Mouse (Mus musculus) embryonic facial prominence, embryonic 14.5 days (tissue): ENCODE results near the gene Bcdin3d. TPM values are rescaled to one million over a fixed set of nuclear protein-coding genes. Genes with fewer than 3 reads are reported as not detected.
"Not testable (repeated sequence)": the region's sequence is repeated elsewhere in the genome, so short reads cannot be mapped to it uniquely, and the experiment has no call there.

ENCODE experiments used
- ATAC-seq: fragments of 200-750 bp; cut with Nextera tagmentation; 2 replicates; pipeline ENCODE4 v1.8.0; 2017; ENCODE audit warnings: low read depth, moderate number of reproducible peaks, moderate TSS enrichment
- DNase-seq: peaks from one replicate; pipeline ENCODE4 v3.0.0-alpha.2; 2015; ENCODE audit warnings: low spot score
- H3K27ac ChIP-seq: fragments of 300-500 bp; sonication (generic); replicated peaks from 2 replicates; pipeline ENCODE4 v1.5.1; 2014; ENCODE audit warnings: low read depth, mild to moderate bottlenecking, low read length, moderate library complexity
- H3K27me3 ChIP-seq: fragments of 300-500 bp; sonication (generic); replicated peaks from 2 replicates; pipeline ENCODE4 v1.6.1; 2014; ENCODE audit warnings: low read length; ENCODE audit not compliant: control insufficient read depth, insufficient read depth
- H3K36me3 ChIP-seq: fragments of 300-500 bp; sonication (generic); 2 replicates; pipeline ENCODE4 v1.6.1; 2014; ENCODE audit warnings: low read length, mixed read lengths; ENCODE audit not compliant: control insufficient read depth, insufficient read depth
- H3K4me1 ChIP-seq: fragments of 300-500 bp; sonication (generic); 2 replicates; pipeline ENCODE4 v1.6.1; 2014; ENCODE audit warnings: antibody characterized with exemption, low read length; ENCODE audit not compliant: control insufficient read depth, insufficient read depth
- H3K4me2 ChIP-seq: fragments of 300-500 bp; sonication (generic); 2 replicates; pipeline ENCODE4 v1.6.1; 2014; ENCODE audit warnings: low read depth, mild to moderate bottlenecking, low read length, moderate library complexity, mixed read lengths
- H3K4me3 ChIP-seq: fragments of 300-500 bp; sonication (generic); 2 replicates; pipeline ENCODE4 v1.5.1; 2014; ENCODE audit warnings: low read depth, mild to moderate bottlenecking, low read length
- H3K9ac ChIP-seq: fragments of 300-500 bp; sonication (generic); 2 replicates; pipeline ENCODE4 v1.6.1; 2014; ENCODE audit warnings: low read depth, mild to moderate bottlenecking, low read length, moderate library complexity, mixed read lengths
- H3K9me3 ChIP-seq: fragments of 300-500 bp; sonication (generic); 2 replicates; pipeline ENCODE4 v1.6.1; 2016; ENCODE audit warnings: low read length; ENCODE audit not compliant: control insufficient read depth
- WGBS: fragments of 180-500 bp; shearing (Covaris S2); extraction: QIAGEN DNeasy Blood & Tissue Kit; methylation state at CpG from one replicate; pipeline ENCODE4 v1.1.7; 2014; 5-methylcytosine and 5-hydroxymethylcytosine counted together
- polyA plus RNA-seq: library from polyadenylated mRNA; unstranded; fragments of >200 nt; fragmentation: Nextera tagmentation; extraction: Ambion mirVana; gene quantifications from 2 replicates; pipeline ENCODE4 v1.2.1, GENCODE M21; 2014

Gene Bcdin3d
- polyA plus RNA-seq, 1 experiment from 2014 or later: 10.8 TPM

DNA sequence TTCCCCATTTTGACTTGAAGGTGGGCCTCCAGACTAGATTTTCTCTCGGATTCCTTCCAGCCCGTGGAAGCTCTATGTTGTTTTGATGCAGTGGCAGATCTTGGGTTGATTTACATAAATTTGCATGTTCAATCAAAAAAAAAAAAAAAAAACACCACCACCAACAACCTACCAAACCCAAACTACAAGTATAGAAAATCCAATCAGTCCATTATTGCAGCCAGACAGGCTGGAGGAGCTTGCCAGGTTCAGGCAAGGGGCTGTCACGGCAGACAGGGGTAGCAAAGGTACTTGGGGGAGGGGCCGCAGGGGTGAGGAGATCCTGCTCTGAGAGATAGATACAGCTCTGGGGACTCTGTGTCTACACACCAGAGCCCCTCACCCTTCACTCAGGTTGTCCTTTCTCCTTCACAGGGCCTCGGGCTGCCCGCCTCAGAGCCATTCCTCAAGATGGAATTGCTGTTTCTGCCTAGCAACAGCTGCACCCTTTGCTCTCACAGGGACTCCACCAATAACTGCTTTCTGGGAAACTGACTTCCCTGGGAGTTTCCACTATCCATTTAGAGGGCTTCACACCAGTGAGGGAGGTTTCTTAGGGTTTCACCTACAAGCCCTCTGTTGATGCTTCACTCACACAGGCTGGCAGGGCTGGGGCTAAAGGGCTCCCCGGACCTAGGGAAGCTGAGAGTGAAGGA is 19.8 kb downstream of the Bcdin3d start:
- WGBS: 77% methylated on average over 7 of the region's 7 CpGs
- Histone ChIP-seq H3K27ac (no peak overlapping the region), H3K4me2 (peak overlapping the region; percentile 61), H3K9me3 (no peaks in the 10 kb centered on the region), H3K4me1 (peaks cover 24% of the 10 kb centered on the region), H3K9ac (no peak overlapping the region), H3K36me3 (peaks cover 31% of the 10 kb centered on the region; the same call in 1 of the 2 replicates), H3K4me3 (no peak overlapping the region), H3K27me3 (no peaks in the 10 kb centered on the region)
- no peak for ATAC-seq
- DNase-seq: no peak

DNA sequence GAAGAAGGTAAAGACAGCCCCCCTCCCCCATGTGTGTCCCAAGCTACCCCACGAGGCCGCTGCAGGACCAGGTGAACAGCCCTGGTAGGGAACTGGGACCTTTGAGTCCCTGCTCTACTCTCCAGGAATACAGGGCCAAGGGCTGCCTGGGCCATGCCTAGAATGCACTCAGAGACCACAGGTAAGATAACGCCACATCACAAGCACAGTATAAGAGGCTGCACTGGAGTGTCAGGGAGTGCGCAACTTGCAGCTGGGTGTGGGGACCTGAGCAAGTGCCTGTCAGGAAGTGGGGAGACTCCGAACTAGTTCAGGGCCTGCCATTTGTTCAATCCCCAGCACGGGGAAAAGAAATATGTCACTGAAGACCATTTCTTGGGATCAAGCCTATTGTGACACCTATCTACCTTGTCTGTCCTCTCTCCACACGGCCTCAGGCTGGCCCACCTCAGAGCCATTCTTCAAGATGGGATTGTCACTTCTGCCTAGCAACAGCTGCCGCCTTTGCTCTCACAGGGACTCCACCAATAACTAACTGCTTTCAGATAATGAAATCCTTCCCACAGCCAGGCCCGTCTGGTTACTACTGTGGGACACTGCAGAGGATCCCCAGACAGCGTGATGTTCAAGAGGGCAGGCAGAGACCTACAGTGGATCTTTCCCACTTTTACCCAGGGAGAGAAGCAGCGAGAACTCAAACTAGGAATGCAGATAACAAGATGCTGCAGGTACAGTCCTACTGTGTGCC is 21.2 kb downstream of the Bcdin3d start:
- H3K4me3 ChIP-seq: no peak overlapping the region
- H3K9me3 ChIP-seq: no peaks in the 10 kb centered on the region
- H3K27ac ChIP-seq: no peak overlapping the region
- DNase-seq: no peak
- H3K27me3 ChIP-seq: no peaks in the 10 kb centered on the region
- peaks cover 31% of the 10 kb centered on the region; the same call in 1 of the 2 replicates for H3K36me3 ChIP-seq
- no peak overlapping the region for H3K4me2 ChIP-seq
- no peak for ATAC-seq
- WGBS: 70% methylated on average over 11 of the region's 11 CpGs
- no peak overlapping the region for H3K9ac ChIP-seq
- H3K4me1 ChIP-seq: peaks cover 25% of the 10 kb centered on the region

DNA sequence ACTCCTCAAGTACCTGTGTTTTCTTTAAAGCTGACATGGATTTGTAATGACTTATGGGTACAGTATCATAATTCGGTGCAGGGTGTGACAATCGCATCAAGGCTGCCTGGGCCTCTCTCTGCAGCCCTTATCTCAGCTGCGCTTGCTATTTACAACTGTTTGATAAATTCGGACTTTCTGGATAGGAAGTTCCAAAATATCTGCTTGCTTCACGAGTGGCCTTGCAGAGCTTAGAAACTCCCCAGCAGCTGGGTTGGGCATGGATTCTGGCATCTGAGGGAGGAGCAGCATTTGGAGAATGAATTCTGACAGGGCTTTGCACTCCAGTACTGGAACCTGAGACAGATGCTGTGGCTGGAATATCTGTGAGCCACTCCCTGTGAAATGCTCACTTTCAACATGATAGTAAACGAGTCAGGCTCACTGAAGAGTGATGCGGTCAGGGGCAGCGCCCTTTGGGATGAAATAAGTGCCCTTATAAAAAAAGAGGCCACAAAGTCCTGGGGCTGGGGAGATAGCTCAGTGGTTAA is 24.7 kb downstream of the Bcdin3d start:
- Histone ChIP-seq H3K9ac (no peak overlapping the region), H3K27ac (peak overlapping the region; percentile 3; the same call in 1 of the 2 replicates), H3K4me2 (no peak overlapping the region), H3K4me1 (peaks cover 7% of the 10 kb centered on the region), H3K27me3 (no peaks in the 10 kb centered on the region), H3K36me3 (peaks cover 25% of the 10 kb centered on the region; the same call in 1 of the 2 replicates), H3K9me3 (no peaks in the 10 kb centered on the region), H3K4me3 (no peak overlapping the region)
- no peak for ATAC-seq
- DNase-seq: no peak
- WGBS: 75% methylated on average over 8 of the region's 8 CpGs

DNA sequence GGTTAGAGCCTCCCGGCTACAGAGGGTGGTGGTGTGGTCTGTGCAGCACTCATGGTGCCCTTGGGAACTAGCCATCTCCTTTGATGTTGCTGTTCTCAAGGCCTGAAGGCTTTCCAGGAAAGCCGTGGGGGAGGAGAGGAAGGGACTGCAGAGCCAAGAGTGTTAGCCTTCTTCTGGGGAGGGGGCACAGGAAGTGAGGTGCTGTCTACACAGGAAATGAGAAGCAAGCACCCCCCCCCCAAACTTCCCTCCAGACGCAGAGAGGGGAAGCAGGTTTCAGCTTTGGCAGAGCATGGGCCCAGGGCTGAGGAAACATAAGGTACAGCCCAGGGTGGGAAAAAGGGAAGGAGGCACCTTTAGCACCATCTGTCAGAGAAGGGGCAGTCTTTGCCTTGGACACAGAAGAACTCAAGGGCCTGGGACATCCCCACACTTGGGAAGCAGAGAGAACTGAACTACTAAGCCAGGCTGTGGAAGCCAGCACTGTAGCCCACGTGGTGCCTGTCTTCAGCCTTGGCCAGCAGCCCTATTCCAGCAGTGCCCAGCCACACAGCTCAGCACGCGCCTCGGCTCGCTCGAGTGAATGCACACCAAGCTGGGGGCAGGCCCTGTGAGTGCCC is 25.3 kb downstream of the Bcdin3d start:
- WGBS: 63% methylated on average over 9 of the region's 9 CpGs
- H3K9ac ChIP-seq: no peak overlapping the region

DNA sequence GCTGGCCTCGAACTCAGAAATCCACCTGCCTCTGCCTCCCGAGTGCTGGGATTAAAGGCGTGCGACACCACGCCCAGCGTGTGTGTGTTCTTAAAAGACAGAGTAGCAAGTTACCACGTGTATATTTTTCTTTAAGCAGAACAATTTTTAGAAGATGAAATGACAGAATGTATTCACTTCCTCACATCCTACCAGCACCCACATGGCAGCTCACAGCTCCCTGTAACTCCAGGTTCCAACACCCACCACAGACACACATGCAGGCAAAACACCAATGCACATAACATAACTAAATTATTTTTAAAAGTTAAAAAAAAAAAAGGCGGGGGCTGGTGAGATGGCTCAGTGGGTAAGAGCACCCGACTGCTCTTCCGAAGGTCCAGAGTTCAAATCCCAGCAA is 28.4 kb downstream of the Bcdin3d start:
- not testable (repeated sequence) for H3K27ac ChIP-seq, H3K4me3 ChIP-seq, H3K9ac ChIP-seq, H3K9me3 ChIP-seq, H3K4me2 ChIP-seq, ATAC-seq, DNase-seq, H3K27me3 ChIP-seq
- WGBS: 86% methylated on average over 10 of the region's 10 CpGs
- Histone ChIP-seq H3K36me3 (peaks cover 16% of the 10 kb centered on the region; the same call in 1 of the 2 replicates), H3K4me1 (peaks cover 16% of the 10 kb centered on the region)

More for the DNA sequence above, 25.3 kb downstream of the Bcdin3d start:
- H3K36me3 ChIP-seq: peaks cover 23% of the 10 kb centered on the region; the same call in 1 of the 2 replicates
- peak overlapping the region; percentile 3; the same call in 1 of the 2 replicates for H3K27ac ChIP-seq
- no peak overlapping the region for H3K4me2 ChIP-seq
- H3K4me1 ChIP-seq: 0 out of 2 replicates have a peak, but pooled peaks cover 3% of the 10 kb centered on the region
- DNase-seq (peak; percentile 41), ATAC-seq (peak; percentile 54; the same call in 1 of the 2 replicates)
- H3K9me3 ChIP-seq: no peaks in the 10 kb centered on the region
- no peaks in the 10 kb centered on the region for H3K27me3 ChIP-seq
- H3K4me3 ChIP-seq: no peak overlapping the region

DNA sequence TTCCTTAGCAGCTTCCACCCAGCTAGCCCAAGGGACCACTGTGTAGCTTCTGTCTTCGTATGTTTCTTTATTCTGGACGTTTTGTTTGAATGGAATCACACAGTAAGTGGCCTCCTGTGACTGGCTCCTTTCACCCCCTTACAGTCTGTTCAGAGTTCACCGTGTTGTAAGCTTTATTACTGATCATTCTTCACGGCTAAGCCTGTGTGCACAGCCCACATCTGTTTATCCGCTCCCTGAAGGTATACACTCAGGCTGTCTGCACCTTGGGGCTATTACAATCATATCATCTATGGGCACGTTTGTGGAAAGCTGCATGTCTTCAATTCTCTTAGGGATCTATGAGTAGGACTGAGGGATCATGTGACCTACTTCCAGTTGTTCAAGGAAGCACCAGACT is 29.0 kb downstream of the Bcdin3d start:
- H3K9me3 ChIP-seq: no peaks in the 10 kb centered on the region
- no peak for DNase-seq
- peaks cover 22% of the 10 kb centered on the region for H3K4me1 ChIP-seq
- no peak overlapping the region for H3K4me2 ChIP-seq
- H3K9ac ChIP-seq: no peak overlapping the region
- WGBS: 47% methylated on average over 6 of the region's 6 CpGs
- no peak overlapping the region for H3K27ac ChIP-seq
- H3K36me3 ChIP-seq: peaks cover 12% of the 10 kb centered on the region; the same call in 1 of the 2 replicates
- no peak for ATAC-seq
- no peak overlapping the region for H3K4me3 ChIP-seq
- H3K27me3 ChIP-seq: no peaks in the 10 kb centered on the region

DNA sequence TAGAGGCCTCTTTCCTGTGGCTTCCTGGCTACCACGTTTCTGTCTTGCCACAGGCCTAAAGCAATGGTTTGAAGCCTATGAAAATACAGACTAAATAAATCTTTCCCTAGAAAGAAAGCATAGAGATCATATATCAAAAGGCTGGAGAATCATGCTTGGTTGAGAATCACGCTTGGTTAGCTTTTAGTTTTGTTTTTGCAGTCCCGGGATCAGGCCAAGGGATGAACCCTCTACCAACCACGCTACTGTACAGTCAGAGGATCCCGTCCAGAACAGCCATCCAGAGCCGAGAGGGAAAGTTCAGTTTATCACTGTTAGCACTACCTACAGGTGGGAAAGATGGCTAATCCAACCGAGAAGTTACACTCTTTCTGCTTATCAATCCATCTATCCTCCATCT is 32.2 kb downstream of the Bcdin3d start:
- ATAC-seq: no peak
- no peaks in the 10 kb centered on the region for H3K9me3 ChIP-seq
- no peak overlapping the region for H3K9ac ChIP-seq
- H3K27ac ChIP-seq: peak overlapping the region; percentile 21; the same call in 1 of the 2 replicates
- no peak overlapping the region for H3K4me3 ChIP-seq
- peaks cover 21% of the 10 kb centered on the region; the same call in 1 of the 2 replicates for H3K36me3 ChIP-seq
- no peak for DNase-seq
- no peak overlapping the region for H3K4me2 ChIP-seq
- WGBS: 52% methylated on average over 7 of the region's 7 CpGs
- H3K27me3 ChIP-seq: no peaks in the 10 kb centered on the region
- peaks cover 32% of the 10 kb centered on the region for H3K4me1 ChIP-seq

DNA sequence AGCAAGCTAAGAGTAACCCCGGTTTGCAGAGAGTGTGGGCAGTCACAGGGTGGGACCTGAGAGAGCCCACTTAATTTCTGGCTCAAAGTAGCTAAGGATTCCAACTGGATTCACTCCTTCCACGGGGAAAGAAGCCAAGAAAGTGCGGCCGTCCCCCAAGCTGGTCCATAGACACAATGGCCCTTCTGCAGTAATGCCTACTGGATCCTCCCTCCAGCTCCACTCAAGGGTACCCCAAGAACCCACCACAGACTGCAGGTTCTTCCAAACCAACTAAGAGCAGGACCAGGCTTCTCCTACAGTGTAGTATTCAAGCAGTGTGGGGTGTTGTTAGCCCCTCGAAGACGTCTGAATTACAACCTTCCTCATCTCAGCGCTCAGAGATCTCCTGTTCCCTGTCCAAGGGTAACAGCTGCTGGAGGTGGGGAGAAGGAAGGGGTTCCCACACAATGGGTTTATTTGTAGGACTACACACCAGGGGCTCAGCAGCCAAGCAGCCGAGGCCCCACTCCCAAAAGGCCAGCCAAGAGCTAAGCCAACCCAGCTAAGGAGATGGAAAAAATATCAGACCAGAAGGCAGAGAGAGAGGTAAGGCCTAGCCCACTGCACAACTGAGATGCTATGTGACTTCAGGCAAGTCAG is 33.6 kb downstream of the Bcdin3d start:
- H3K4me2 ChIP-seq: peak overlapping the region; percentile 27; the same call in 1 of the 2 replicates
- peak; percentile 12; the same call in 1 of the 2 replicates for ATAC-seq

More for the DNA sequence above, 33.6 kb downstream of the Bcdin3d start:
- H3K4me3 ChIP-seq: no peak overlapping the region
- DNase-seq: peak; percentile 63
- H3K27me3 ChIP-seq: no peaks in the 10 kb centered on the region
- H3K36me3 ChIP-seq: peaks cover 21% of the 10 kb centered on the region; the same call in 1 of the 2 replicates
- peak overlapping the region; percentile 86 for H3K27ac ChIP-seq
- no peaks in the 10 kb centered on the region for H3K9me3 ChIP-seq
- H3K4me1 ChIP-seq: peaks cover 32% of the 10 kb centered on the region
- peak overlapping the region; percentile 41; the same call in 1 of the 2 replicates for H3K9ac ChIP-seq
- WGBS: 49% methylated on average over 8 of the region's 8 CpGs
